Mouse (Mus musculus) forebrain, postnatal 0 days (tissue): ENCODE results near the gene Cel. TPM values are rescaled to one million over a fixed set of nuclear protein-coding genes. Genes with fewer than 3 reads are reported as not detected.
A peak's percentile ranks its signal among the peaks of the same experiment; 100 is the strongest.

Experiments
- ATAC-seq: fragments of 200-750 bp; cut with Nextera tagmentation; 2 replicates; pipeline ENCODE4 v1.8.0; 2017; ENCODE audit warnings: mild to moderate bottlenecking, moderate library complexity
- DNase-seq: peaks from one replicate; pipeline ENCODE4 v3.0.0-alpha.2; 2015
- H3K27ac ChIP-seq: fragments of 300-500 bp; sonication (generic); 2 replicates; pipeline ENCODE4 v1.5.1; 2014; ENCODE audit warnings: low read depth, mild to moderate bottlenecking, antibody characterized with exemption, low read length, moderate library complexity, mixed read lengths
- H3K27me3 ChIP-seq: fragments of 300-500 bp; sonication (generic); 2 replicates; pipeline ENCODE4 v1.6.1; 2014; ENCODE audit warnings: mild to moderate bottlenecking, low read length, mixed read lengths; ENCODE audit not compliant: insufficient read depth
- H3K36me3 ChIP-seq: fragments of 300-500 bp; sonication (generic); 2 replicates; pipeline ENCODE4 v1.6.1; 2014; ENCODE audit warnings: mild to moderate bottlenecking, moderate library complexity; ENCODE audit not compliant: insufficient read depth
- H3K4me1 ChIP-seq: fragments of 300-500 bp; sonication (generic); 2 replicates; pipeline ENCODE4 v1.6.1; 2014; ENCODE audit warnings: antibody characterized with exemption; ENCODE audit not compliant: insufficient read depth
- H3K4me2 ChIP-seq: fragments of 300-500 bp; sonication (generic); 2 replicates; pipeline ENCODE4 v1.6.1; 2014; ENCODE audit warnings: low read depth, mild to moderate bottlenecking, moderate library complexity
- H3K4me3 ChIP-seq: fragments of 300-500 bp; sonication (generic); 2 replicates; pipeline ENCODE4 v1.5.1; 2014; ENCODE audit warnings: low read depth, low read length, mixed read lengths
- H3K9ac ChIP-seq: fragments of 300-500 bp; sonication (generic); 2 replicates; pipeline ENCODE4 v1.6.1; 2014; ENCODE audit warnings: mild to moderate bottlenecking
- H3K9me3 ChIP-seq: fragments of 300-500 bp; sonication (generic); 2 replicates; pipeline ENCODE4 v1.6.1; 2016; ENCODE audit warnings: low read length
- CTCF ChIP-seq: sonication (generic); IDR thresholded peaks from 2 replicates; pipeline ENCODE4 v1.5.1; 2016; ENCODE audit warnings: antibody characterized with exemption, control low read depth, low read depth
- WGBS: fragments of 180-500 bp; shearing (Covaris S2); extraction: QIAGEN DNeasy Blood & Tissue Kit; methylation state at CpG from one replicate; pipeline ENCODE4 v1.1.7; 2014; 5-methylcytosine and 5-hydroxymethylcytosine counted together
- polyA plus RNA-seq: library from polyadenylated mRNA; unstranded; fragments of >200 nt; fragmentation: Nextera tagmentation; extraction: Ambion mirVana; gene quantifications from 2 replicates; pipeline ENCODE4 v1.2.1, GENCODE M21; 2015
- total RNA-seq: library from RNA; depleted of rRNA; stranded (reverse); fragments of >200 nt; gene quantifications from 2 replicates; pipeline ENCODE4 v1.2.3, GENCODE M21; 2014

Gene Cel
- total and polyA plus RNA-seq, 2 experiments from 2014 or later, result not detected

- no peaks in the 10 kb centered on the region for H3K9me3 ChIP-seq
- DNase-seq, result peak; percentile 17
- ATAC-seq, result peak; percentile 38; the same call in 1 of the 2 replicates
- peak; percentile 47; the same call in 1 of the 2 replicates for TF ChIP-seq CTCF
- no peak overlapping the region for H3K4me2 ChIP-seq
- no peaks in the 10 kb centered on the region; the same call in 1 of the 2 replicates for H3K36me3 ChIP-seq
- no peaks in the 10 kb centered on the region for H3K27me3 ChIP-seq
- no peak overlapping the region for H3K9ac ChIP-seq
- H3K27ac ChIP-seq, result no peak overlapping the region
- H3K4me1 ChIP-seq, result no peaks in the 10 kb centered on the region
- WGBS, result 65% methylated on average over 8 of the region's 8 CpGs
- H3K4me3 ChIP-seq, result no peak overlapping the region
These were observed 43.6 kb upstream of the Cel start for GRCm38 (mm10) chr2:28606601-28607340.

- Histone ChIP-seq H3K36me3 (no peaks in the 10 kb centered on the region; the same call in 1 of the 2 replicates), H3K27ac (no peak overlapping the region), H3K4me3 (no peak overlapping the region), H3K4me2 (no peak overlapping the region), H3K27me3 (no peaks in the 10 kb centered on the region), H3K9ac (no peak overlapping the region), H3K4me1 (no peaks in the 10 kb centered on the region), H3K9me3 (no peaks in the 10 kb centered on the region)
- 66% methylated on average over 14 of the region's 14 CpGs for WGBS
- ATAC-seq, result no peak
- no peak for TF ChIP-seq CTCF
- DNase-seq, result no peak
These were observed 42.8 kb upstream of the Cel start for GRCm38 (mm10) chr2:28605789-28606541.

DNA sequence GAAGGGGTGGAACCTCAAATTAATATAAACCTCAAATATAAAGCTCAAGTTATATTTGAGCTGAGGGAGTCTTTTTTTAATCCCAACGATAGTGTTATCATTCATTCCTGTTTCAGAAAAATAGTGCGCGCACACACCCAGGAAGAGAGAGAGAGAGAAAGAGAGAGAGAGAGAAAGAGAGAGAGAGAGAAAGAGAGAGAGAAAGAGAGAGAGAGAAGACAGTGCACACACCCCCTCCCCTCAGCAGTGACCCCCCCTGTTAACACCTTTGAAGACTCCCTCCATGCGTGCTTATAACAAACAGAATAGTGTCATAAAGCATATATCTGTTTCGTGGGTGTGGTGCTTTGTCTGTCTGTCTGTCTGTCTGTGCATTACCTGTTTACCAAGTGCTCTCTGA lies 40.3 kb upstream of the Cel start:
- H3K36me3 ChIP-seq, result no peaks in the 10 kb centered on the region; the same call in 1 of the 2 replicates
- 94% methylated on average over 5 of the region's 5 CpGs for WGBS

DNA sequence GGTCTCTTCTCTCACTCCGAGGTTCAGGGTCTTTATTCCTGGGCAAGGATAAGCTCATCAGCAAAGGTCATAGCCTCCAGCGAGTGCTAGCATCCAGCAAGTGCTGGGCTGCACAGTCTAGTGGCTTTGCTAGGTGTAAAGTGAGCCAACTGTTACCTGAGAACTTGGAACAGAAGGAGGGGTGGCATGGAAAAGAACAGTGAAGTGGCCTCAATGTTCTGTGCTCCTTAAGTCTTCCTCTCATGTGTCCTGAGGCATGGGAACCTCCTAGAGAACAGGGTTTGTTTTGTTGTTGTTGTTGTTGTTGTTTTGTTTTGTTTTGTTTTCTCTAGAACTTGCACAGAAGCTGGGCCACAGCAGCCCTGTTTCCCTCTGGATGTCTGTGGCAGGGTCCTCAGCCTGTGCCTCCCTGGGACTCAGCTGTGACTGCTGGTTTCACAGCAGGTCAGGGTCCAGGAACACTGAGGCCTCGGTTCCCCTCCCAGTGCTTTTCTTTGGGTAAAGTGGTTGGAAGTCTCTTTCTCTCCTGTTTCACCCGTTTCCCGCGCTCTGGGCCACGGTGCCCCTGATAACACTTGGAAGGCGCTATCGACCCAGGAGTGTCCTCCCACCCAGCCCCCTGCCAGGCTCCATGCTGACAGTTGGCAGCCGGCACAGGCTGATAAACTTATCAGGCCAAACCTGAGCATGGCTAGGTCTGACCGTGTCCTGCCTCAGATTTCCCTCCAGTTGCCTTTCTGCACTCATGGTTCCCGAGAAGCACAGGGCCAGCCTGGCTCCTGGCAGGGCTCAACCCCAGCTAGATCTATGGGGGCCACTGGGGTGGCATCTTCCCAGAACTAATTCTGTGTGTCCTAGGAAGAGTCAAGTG lies 38.8 kb upstream of the Cel start:
- Histone ChIP-seq H3K9me3 (no peaks in the 10 kb centered on the region), H3K4me1 (no peaks in the 10 kb centered on the region), H3K27me3 (no peaks in the 10 kb centered on the region), H3K36me3 (no peaks in the 10 kb centered on the region; the same call in 1 of the 2 replicates), H3K9ac (no peak overlapping the region; the same call in 1 of the 2 replicates), H3K4me3 (no peak overlapping the region), H3K4me2 (no peak overlapping the region), H3K27ac (no peak overlapping the region)
- DNase-seq, result no peak
- no peak for ATAC-seq
- TF ChIP-seq CTCF, result no peak
- WGBS, result 73% methylated on average over 12 of the region's 12 CpGs

More for the DNA sequence above, 40.3 kb upstream of the Cel start:
- no peak overlapping the region for H3K27ac ChIP-seq
- TF ChIP-seq CTCF, result no peak
- ATAC-seq (no peak), DNase-seq (no peak)
- no peak overlapping the region for H3K4me2 ChIP-seq
- H3K27me3 ChIP-seq, result no peaks in the 10 kb centered on the region
- no peaks in the 10 kb centered on the region for H3K4me1 ChIP-seq
- no peak overlapping the region for H3K9ac ChIP-seq
- no peaks in the 10 kb centered on the region for H3K9me3 ChIP-seq
- no peak overlapping the region for H3K4me3 ChIP-seq

- no peak overlapping the region for H3K9ac ChIP-seq
- WGBS, result 80% methylated on average over 6 of the region's 6 CpGs
- TF ChIP-seq CTCF, result no peak
These were observed 36.3 kb upstream of the Cel start for GRCm38 (mm10) chr2:28599569-28599900.

DNA sequence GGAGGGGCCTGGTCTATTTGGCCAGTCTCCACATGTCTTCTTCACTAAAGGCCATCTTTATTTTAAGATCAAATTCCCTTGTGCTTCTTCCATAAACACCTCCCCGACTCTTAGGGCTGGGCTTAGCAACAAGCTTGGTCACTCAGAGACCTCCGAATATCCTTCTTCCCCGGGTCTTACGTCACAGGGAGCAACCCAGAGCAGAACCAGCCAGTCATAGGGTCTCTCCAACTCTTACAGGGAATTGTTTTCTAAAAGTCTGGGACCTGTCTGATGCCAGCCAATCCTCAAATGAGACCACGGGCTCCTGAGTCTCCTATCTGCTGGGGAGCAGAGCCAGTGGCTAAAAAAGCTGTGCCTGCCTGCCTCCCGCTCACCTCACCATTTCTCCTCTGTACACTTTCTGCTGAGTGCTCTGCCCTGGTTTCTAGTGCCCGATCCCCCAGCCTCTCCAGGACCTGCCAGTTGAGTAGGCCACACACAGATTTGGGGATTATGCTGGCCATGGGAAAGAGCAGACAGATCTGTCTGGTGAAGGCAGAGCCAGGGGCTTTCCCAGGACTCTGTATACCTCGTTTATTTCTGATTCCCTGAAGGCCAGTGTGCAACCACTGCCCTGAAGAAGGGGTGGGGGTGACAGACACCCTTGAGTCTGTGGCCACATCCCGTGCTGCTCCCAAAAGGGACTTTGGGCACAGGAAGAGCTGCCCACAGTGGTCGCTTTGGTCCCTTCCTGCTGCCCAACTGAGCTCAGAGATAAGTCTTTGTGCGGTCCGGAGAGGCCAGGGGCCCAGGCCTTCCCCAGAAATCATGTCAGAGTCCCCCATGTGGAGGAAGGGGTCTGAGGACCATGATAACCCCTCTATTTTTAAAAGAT lies 35.7 kb upstream of the Cel start:
- 68% methylated on average over 12 of the region's 12 CpGs for WGBS
- H3K9ac ChIP-seq, result no peak overlapping the region
- H3K4me2 ChIP-seq, result no peak overlapping the region
- DNase-seq (no peak), ATAC-seq (no peak)
- no peaks in the 10 kb centered on the region for H3K4me1 ChIP-seq
- no peaks in the 10 kb centered on the region for H3K36me3 ChIP-seq
- TF ChIP-seq CTCF, result no peak
- no peak overlapping the region for H3K4me3 ChIP-seq
- H3K27ac ChIP-seq, result no peak overlapping the region
- no peaks in the 10 kb centered on the region for H3K9me3 ChIP-seq
- no peaks in the 10 kb centered on the region for H3K27me3 ChIP-seq

More at GRCm38 (mm10) chr2:28599569-28599900, 36.3 kb upstream of the Cel start:
- Histone ChIP-seq H3K9me3 (no peaks in the 10 kb centered on the region), H3K4me1 (no peaks in the 10 kb centered on the region), H3K4me3 (no peak overlapping the region), H3K4me2 (no peak overlapping the region), H3K27ac (no peak overlapping the region), H3K36me3 (no peaks in the 10 kb centered on the region), H3K27me3 (no peaks in the 10 kb centered on the region)
- ATAC-seq (no peak), DNase-seq (no peak)
